Mouse (Mus musculus) neural tube, embryonic 13.5 days (tissue): Measurements from ENCODE around the gene Zar1l. TPM values are rescaled to one million over a fixed set of nuclear protein-coding genes. Genes with fewer than 3 reads are reported as not detected.
A peak's percentile ranks its signal among the peaks of the same experiment; 100 is the strongest.
"Not testable (repeated sequence)": the region's sequence is repeated elsewhere in the genome, so short reads cannot be mapped to it uniquely, and the experiment has no call there.

Experiments
- ATAC-seq: fragments of 200-750 bp; cut with Nextera tagmentation; 2 replicates; pipeline ENCODE4 v1.8.0; 2017; ENCODE audit warnings: low read depth, mild to moderate bottlenecking, moderate TSS enrichment, moderate library complexity
- H3K27ac ChIP-seq: fragments of 300-500 bp; sonication (generic); replicated peaks from 2 replicates; pipeline ENCODE4 v1.5.1; 2015; ENCODE audit warnings: moderate library complexity, mild to moderate bottlenecking, inconsistent platforms
- H3K27me3 ChIP-seq: fragments of 300-500 bp; sonication (generic); 2 replicates; pipeline ENCODE4 v1.6.1; 2015; ENCODE audit warnings: mild to moderate bottlenecking, inconsistent platforms
- H3K36me3 ChIP-seq: fragments of 300-500 bp; sonication (generic); 2 replicates; pipeline ENCODE4 v1.6.1; 2015; ENCODE audit warnings: mild to moderate bottlenecking, inconsistent platforms
- H3K4me1 ChIP-seq: fragments of 300-500 bp; sonication (generic); replicated peaks from 2 replicates; pipeline ENCODE4 v1.6.1; 2015; ENCODE audit warnings: inconsistent platforms
- H3K4me2 ChIP-seq: fragments of 300-500 bp; sonication (generic); 2 replicates; pipeline ENCODE4 v1.6.1; 2015; ENCODE audit warnings: inconsistent platforms, mild to moderate bottlenecking, moderate library complexity
- H3K4me3 ChIP-seq: fragments of 300-500 bp; sonication (generic); 2 replicates; pipeline ENCODE4 v1.5.1; 2015; ENCODE audit warnings: mild to moderate bottlenecking, inconsistent platforms
- H3K9ac ChIP-seq: fragments of 300-500 bp; sonication (generic); 2 replicates; pipeline ENCODE4 v1.6.1; 2015; ENCODE audit warnings: moderate library complexity, mild to moderate bottlenecking, inconsistent platforms
- H3K9me3 ChIP-seq: fragments of 300-500 bp; sonication (generic); 2 replicates; pipeline ENCODE4 v1.6.1; 2016; ENCODE audit warnings: inconsistent platforms
- WGBS: fragments of 180-500 bp; shearing (Covaris S2); methylation state at CpG from one replicate; pipeline ENCODE4 v1.1.7; 2015; 5-methylcytosine and 5-hydroxymethylcytosine counted together
- polyA plus RNA-seq: library from polyadenylated mRNA; unstranded; fragments of >200 nt; fragmentation: Nextera tagmentation; extraction: Ambion mirVana; gene quantifications from 2 replicates; pipeline ENCODE4 v1.2.1, GENCODE M21; 2015

The Zar1l gene
- polyA plus RNA-seq, 1 experiment from 2014 or later, result not detected

GRCm38 (mm10) chr5:150521937-150522866 is 4.2 kb upstream of the Zar1l start, which contains the start of gene Brca2:
Gene Brca2 (plus strand): TSS chr5:150522630.
- ATAC-seq, result peak; percentile 96

GRCm38 (mm10) chr5:150519551-150519950 is 1.6 kb upstream of the Zar1l start:
- no peak for ATAC-seq
- 90% methylated on average over 1 of the region's 1 CpGs for WGBS

More at GRCm38 (mm10) chr5:150521937-150522866, 4.2 kb upstream of the Zar1l start, which contains the start of gene Brca2:
- WGBS, result 7% methylated on average over 63 of the region's 63 CpGs
- Histone ChIP-seq H3K9me3 (no peaks in the 10 kb centered on the region), H3K27ac (peak within 1 kb of the TSS; percentile 64; the same call in 1 of the 2 replicates), H3K4me3 (peak within 1 kb of the TSS; percentile 77), H3K9ac (peak within 1 kb of the TSS; percentile 84), H3K4me1 (peaks cover 16% of the 10 kb centered on the region), H3K27me3 (no peaks in the 10 kb centered on the region), H3K36me3 (no peaks in the 10 kb centered on the region), H3K4me2 (peak within 1 kb of the TSS; percentile 68)

DNA sequence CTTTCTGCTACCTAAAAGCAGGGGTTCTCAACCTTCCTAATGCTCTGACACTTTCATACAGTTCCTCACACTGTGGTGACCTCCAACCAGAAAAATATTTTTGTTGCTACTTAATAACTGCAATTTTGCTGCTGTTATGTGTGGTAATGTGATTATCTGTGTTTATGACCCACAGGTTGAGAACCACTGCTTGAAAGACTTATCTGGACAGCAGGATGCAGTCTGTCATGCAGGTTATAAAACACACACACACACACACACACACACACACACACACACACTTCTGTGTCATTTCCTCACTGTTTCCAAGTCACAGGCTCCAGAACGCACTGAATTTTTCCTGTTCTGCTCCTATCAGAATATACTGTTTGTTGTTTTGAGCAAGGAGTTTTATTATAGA is 3.9 kb downstream of the Zar1l start:
- no peak overlapping the region for H3K4me3 ChIP-seq
- no peaks in the 10 kb centered on the region for H3K36me3 ChIP-seq
- H3K4me1 ChIP-seq, result no peaks in the 10 kb centered on the region
- no peak overlapping the region for H3K27ac ChIP-seq
- WGBS, result 85% methylated on average over 1 of the region's 1 CpGs
- no peaks in the 10 kb centered on the region for H3K9me3 ChIP-seq
- no peak overlapping the region for H3K4me2 ChIP-seq
- ATAC-seq, result no peak
- H3K27me3 ChIP-seq, result no peaks in the 10 kb centered on the region
- H3K9ac ChIP-seq, result no peak overlapping the region

More at GRCm38 (mm10) chr5:150519551-150519950, 1.6 kb upstream of the Zar1l start:
- no peak overlapping the region for H3K4me3 ChIP-seq
- peaks cover 16% of the 10 kb centered on the region for H3K4me1 ChIP-seq
- no peak overlapping the region for H3K27ac ChIP-seq
- H3K27me3 ChIP-seq, result no peaks in the 10 kb centered on the region
- no peaks in the 10 kb centered on the region for H3K36me3 ChIP-seq
- no peaks in the 10 kb centered on the region for H3K9me3 ChIP-seq
- H3K9ac ChIP-seq, result no peak overlapping the region
- H3K4me2 ChIP-seq, result no peak overlapping the region

DNA sequence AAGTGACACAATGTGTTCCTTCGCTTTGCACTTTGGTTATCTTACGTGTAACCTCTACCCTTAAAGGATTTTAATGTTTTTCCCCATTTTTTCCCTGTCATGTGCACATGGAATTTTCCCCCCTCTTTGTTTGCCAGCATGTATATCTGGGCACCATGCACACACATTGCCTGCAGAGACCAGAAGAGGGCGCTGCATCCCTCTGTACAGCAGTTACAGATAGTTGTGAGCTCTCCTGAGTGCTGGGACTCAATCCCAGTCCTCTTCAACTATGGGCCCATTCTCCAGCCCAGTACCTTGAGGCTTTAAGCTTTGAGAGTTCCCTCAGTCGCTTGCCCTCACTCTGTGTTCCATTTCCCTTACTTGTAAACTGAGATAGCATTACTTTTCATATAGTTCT is 4.7 kb downstream of the Zar1l start:
- Histone ChIP-seq H3K4me3 (no peak overlapping the region), H3K4me1 (no peaks in the 10 kb centered on the region), H3K27ac (no peak overlapping the region), H3K9me3 (no peaks in the 10 kb centered on the region), H3K9ac (no peak overlapping the region), H3K27me3 (no peaks in the 10 kb centered on the region), H3K4me2 (no peak overlapping the region), H3K36me3 (no peaks in the 10 kb centered on the region)
- ATAC-seq, result no peak
- WGBS, result 76% methylated on average over 4 of the region's 4 CpGs

DNA sequence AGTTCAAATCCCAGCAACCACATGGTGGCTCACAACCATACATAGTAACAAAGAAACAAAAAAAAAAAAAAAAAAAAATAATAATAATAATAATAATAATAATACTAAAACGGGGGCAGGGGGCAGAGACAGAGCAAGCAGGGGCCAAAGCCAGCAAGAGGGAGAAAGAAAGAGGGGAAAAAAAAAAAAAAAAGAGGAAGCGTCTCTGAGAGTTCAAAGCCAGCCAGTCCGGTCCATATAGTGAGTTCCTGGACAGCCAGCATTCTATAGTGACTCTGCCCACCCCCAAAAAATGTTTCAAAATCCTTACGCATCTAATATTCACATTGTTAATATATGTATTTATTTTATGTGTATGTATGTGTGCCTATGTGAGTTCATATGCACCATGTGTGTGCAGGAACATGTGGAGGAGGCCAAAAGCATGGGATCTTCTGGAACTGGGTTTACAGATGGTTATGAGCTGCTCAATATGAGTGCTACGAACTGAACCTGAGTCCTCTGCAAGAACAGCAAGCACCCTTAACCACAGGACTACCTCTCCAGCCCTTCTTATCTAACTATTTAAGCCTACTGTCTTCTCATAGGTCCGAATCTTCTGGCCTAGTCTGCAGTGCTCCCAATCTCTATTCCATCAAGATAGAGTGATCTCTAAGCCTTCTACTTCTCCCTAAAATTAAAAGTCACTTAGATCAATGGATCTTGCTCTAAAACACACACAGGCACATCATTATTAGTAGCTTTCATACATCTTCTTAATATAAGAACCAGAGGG is 7.3 kb downstream of the Zar1l start:
- H3K9me3 ChIP-seq, result no peaks in the 10 kb centered on the region
- H3K4me2 ChIP-seq, result no peak overlapping the region
- no peak overlapping the region for H3K27ac ChIP-seq
- no peak for ATAC-seq
- no peaks in the 10 kb centered on the region for H3K27me3 ChIP-seq
- H3K36me3 ChIP-seq, result no peaks in the 10 kb centered on the region
- 86% methylated on average over 5 of the region's 6 CpGs for WGBS
- H3K4me3 ChIP-seq, result no peak overlapping the region
- no peaks in the 10 kb centered on the region for H3K4me1 ChIP-seq
- no peak overlapping the region for H3K9ac ChIP-seq

GRCm38 (mm10) chr5:150495792-150496191 is 22.2 kb downstream of the Zar1l start:
- Histone ChIP-seq H3K4me3 (no peak overlapping the region), H3K27ac (no peak overlapping the region), H3K4me1 (no peaks in the 10 kb centered on the region), H3K9me3 (no peaks in the 10 kb centered on the region), H3K36me3 (peaks cover 57% of the 10 kb centered on the region), H3K4me2 (no peak overlapping the region), H3K27me3 (no peaks in the 10 kb centered on the region), H3K9ac (no peak overlapping the region)
- 47% methylated on average over 6 of the region's 6 CpGs for WGBS
- no peak for ATAC-seq

DNA sequence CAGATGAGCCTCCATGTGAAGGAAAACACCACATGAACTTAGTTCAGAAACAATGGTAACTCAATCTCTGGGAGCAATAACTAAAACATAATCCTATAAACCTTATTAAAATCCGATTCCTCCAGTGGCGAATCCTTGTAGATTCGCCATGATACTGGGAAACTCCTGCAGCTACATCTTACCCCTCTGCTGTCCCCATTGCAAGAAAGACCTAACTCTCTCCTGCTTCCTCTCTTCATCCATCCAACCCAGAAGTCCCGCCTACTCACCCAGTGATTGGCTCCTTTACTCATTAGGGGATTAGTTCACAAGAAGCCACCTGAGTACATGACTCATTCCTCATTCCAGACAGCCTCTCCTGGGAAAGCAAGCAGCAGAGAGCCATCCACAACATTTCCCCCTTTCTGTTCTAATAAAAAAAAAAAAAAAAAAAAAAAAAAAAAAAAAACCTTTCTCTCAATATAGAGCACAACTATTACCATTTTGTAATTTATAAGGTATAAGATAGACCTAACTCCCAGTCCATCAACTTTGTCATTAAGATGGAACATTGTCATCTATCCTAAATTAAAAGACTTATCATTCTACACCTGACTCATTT is 26.3 kb downstream of the Zar1l start:
- not testable (repeated sequence) for H3K4me3 ChIP-seq, H3K9ac ChIP-seq, H3K4me1 ChIP-seq, H3K27ac ChIP-seq, ATAC-seq, H3K4me2 ChIP-seq, H3K27me3 ChIP-seq, H3K9me3 ChIP-seq
- 95% methylated on average over 4 of the region's 4 CpGs for WGBS
- peaks cover 55% of the 10 kb centered on the region for H3K36me3 ChIP-seq

- no peak for ATAC-seq
- Histone ChIP-seq H3K9ac (no peak overlapping the region), H3K9me3 (no peaks in the 10 kb centered on the region), H3K36me3 (peaks cover 47% of the 10 kb centered on the region), H3K27ac (no peak overlapping the region), H3K27me3 (no peaks in the 10 kb centered on the region), H3K4me2 (no peak overlapping the region), H3K4me3 (no peak overlapping the region), H3K4me1 (no peaks in the 10 kb centered on the region)
- 77% methylated on average over 8 of the region's 8 CpGs for WGBS
Observed at GRCm38 (mm10) chr5:150490821-150491220, 27.1 kb downstream of the Zar1l start.

DNA sequence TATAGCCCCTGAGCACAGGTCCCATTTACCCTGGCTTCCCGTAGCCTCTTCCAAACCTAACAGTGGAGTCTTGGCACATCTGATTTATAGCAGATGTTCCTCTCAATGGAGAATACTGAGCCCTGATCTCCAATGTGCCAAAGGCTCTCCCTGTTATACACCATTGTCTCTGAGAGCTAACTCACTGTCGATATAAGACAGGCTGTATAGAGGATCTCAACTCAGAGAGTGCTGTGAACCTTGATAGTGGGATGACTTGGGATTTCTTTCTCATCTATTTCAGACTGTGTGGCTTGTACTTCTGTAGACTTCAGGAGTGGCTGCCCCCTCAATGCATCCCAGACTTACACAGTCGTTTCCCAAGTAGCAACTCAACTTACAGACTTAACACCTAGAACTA is 27.7 kb downstream of the Zar1l start:
- ATAC-seq, result no peak
- no peak overlapping the region for H3K4me2 ChIP-seq
- no peak overlapping the region for H3K27ac ChIP-seq
- H3K36me3 ChIP-seq, result peaks cover 42% of the 10 kb centered on the region
- H3K4me3 ChIP-seq, result no peak overlapping the region
- no peak overlapping the region for H3K9ac ChIP-seq
- 69% methylated on average over 3 of the region's 3 CpGs for WGBS
- H3K4me1 ChIP-seq, result no peaks in the 10 kb centered on the region
- H3K27me3 ChIP-seq, result no peaks in the 10 kb centered on the region
- no peaks in the 10 kb centered on the region for H3K9me3 ChIP-seq

DNA sequence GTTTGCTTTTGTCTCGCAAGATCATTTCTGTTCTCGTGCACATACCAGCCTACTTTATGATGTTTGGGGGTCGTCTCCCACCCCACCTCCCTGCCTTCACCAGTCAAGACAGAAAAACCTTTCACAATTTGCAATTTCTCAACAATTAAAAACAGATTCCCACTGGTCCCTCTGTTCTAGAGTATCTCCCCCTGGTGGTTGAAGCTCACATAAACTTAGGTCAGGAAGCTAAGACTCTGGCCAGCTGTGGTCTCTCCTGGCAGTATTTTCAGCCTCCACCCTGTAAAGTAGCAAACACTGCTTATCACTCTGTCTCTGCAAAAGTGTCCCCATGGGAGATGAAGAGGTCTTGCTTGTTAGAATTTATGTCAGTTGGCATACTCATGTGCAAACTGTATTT is 32.8 kb downstream of the Zar1l start:
- H3K27ac ChIP-seq, result no peak overlapping the region
- H3K4me1 ChIP-seq, result no peaks in the 10 kb centered on the region
- no peak overlapping the region for H3K4me3 ChIP-seq
- H3K27me3 ChIP-seq, result no peaks in the 10 kb centered on the region
- H3K9me3 ChIP-seq, result no peaks in the 10 kb centered on the region
- no peak for ATAC-seq
- no peak overlapping the region for H3K9ac ChIP-seq
- no peak overlapping the region for H3K4me2 ChIP-seq
- peaks cover 50% of the 10 kb centered on the region for H3K36me3 ChIP-seq
- WGBS, result 70% methylated on average over 3 of the region's 3 CpGs

DNA sequence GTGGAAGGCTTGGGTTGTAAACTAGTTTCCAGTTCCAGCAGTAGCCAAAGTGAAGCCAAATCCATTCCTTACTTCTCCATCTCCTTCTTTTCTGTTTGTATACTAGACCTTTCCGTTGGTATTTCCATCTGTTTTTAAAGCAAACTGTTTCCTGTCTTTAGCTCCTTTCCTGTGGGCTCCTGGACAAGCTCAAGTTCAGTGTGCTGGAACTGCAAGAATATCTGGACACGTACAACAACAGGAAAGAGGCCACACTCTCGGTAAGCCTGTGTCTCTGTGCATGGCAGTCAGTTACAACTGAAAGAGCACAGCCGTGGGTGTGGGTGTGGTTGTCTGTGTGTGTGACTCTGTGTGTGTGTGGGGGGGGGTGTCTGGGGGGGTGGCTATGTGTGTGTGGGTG is 39.4 kb downstream of the Zar1l start:
- no peak overlapping the region for H3K4me2 ChIP-seq
- no peak for ATAC-seq
- H3K4me3 ChIP-seq, result no peak overlapping the region
- H3K27me3 ChIP-seq, result no peaks in the 10 kb centered on the region
- no peak overlapping the region for H3K9ac ChIP-seq
- no peaks in the 10 kb centered on the region for H3K9me3 ChIP-seq
- peaks cover 55% of the 10 kb centered on the region for H3K36me3 ChIP-seq
- 75% methylated on average over 4 of the region's 4 CpGs for WGBS
- no peak overlapping the region for H3K27ac ChIP-seq
- no peaks in the 10 kb centered on the region for H3K4me1 ChIP-seq

DNA sequence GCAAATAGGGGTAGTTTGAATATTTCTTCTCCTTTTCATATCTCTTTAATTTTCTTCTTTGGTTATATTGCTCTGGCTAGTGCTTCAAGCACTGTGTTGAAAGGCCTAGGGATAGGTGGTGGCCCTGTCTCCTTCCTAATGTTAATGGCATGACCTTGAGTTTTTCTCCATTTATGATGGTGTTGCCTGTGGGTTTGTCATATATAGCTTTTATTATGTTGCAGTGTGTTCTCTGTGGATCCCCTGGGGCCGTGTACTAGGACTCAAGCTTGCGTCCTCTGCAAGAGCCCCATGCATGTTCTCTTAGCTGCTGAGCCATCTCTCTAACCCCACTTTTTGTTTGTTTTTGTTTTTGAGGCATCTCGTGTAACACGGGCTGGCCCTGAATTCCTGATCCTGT is 40.6 kb downstream of the Zar1l start:
- 86% methylated on average over 4 of the region's 4 CpGs for WGBS

More for the DNA sequence above, 40.6 kb downstream of the Zar1l start:
- H3K27me3 ChIP-seq, result no peaks in the 10 kb centered on the region
- H3K4me1 ChIP-seq, result no peaks in the 10 kb centered on the region
- H3K4me2 ChIP-seq, result no peak overlapping the region
- H3K9me3 ChIP-seq, result no peaks in the 10 kb centered on the region
- no peak overlapping the region for H3K9ac ChIP-seq
- ATAC-seq, result no peak
- peaks cover 55% of the 10 kb centered on the region for H3K36me3 ChIP-seq
- H3K27ac ChIP-seq, result no peak overlapping the region
- H3K4me3 ChIP-seq, result no peak overlapping the region
